Mouse (Mus musculus): Measurements from ENCODE around the gene Slitrk6. TPM values are rescaled to one million over a fixed set of nuclear protein-coding genes. Genes with fewer than 3 reads are reported as not detected.

The Slitrk6 gene
- polyA plus RNA-seq (2014; fragmentation: Illumina TruSeq; extraction: RNeasy Lipid Tissue Mini Kit (QIAGEN cat#74804); ENCODE audit: insufficient read depth, low read depth, low replicate concordance), result 0.94 TPM

GRCm38 (mm10) chr14:110754484-110755307, at the start of gene Slitrk6:
Gene Slitrk6 (minus strand): TSS chr14:110755149.

All from lung, adult 10 weeks (tissue).